Mouse (Mus musculus): ENCODE measurements around the gene Clec4b1.
"Not testable (repeated sequence)": the region's sequence is repeated elsewhere in the genome, so short reads cannot be mapped to it uniquely, and the experiment has no call there.

Clec4b1 gene

GRCm38 (mm10) chr6:123049742-123050372 is at the start of gene Clec4b1:
Gene Clec4b1 (plus strand): TSS chr6:123049962.
- DNase-seq (ENCODE audit: low spot score) = no peak

GRCm38 (mm10) chr6:123004696-123005095 is 45.1 kb upstream of the Clec4b1 start:
- DNase-seq (ENCODE audit: low spot score) = not testable (repeated sequence)

GRCm38 (mm10) chr6:123005591-123005990 is 44.2 kb upstream of the Clec4b1 start:
- no peak for DNase-seq (ENCODE audit: low spot score)

DNA sequence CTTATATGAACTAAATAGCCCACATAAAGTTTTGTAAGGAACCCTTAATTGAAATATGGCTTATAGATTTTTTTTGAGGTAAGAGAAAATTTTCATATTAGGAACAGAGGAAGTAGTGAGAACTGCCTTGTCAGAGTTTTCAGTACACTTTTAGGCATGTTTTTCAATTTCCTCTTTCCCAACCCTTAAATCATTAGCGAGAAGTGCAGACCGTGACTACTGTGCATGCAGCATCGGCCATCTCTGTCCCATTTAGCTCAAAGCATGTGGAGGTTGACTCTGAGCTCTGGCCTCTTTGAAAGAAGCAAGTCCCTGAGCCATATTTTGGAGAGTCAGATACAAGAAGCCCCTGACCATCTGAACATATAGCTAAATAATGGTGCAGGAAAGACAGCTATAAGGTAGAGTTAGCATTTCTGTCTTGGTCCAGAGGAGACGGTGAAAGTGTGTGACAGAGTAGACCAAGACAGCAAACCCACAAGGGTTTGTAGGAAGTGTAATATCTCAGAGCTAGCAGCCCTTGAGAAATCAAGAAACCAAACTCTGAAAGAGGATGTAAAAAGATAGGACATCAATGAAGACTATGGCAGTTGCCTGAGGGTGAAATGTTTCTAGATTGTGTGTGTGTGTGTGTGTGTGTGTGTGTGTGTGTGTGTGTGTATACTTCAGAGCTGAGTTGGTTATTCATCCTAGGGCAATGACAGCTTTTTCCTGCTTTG is 45.5 kb downstream of the Clec4b1 start:
- DNase-seq (ENCODE audit: low spot score) = no peak

- DNase-seq (ENCODE audit: low spot score) = not testable (repeated sequence)
Observed at GRCm38 (mm10) chr6:123106128-123106527, 56.4 kb downstream of the Clec4b1 start, which contains the start of gene Clec4a2. Gene Clec4a2 (plus strand): TSS chr6:123106428.

Data from T-cell, adult 2 months (primary cell).